Mouse (Mus musculus): ENCODE results near the gene Irs3. TPM values are rescaled to one million over a fixed set of nuclear protein-coding genes. Genes with fewer than 3 reads are reported as not detected.

Irs3 gene
- polyA plus RNA-seq, 1 experiment from 2014 or later, result 0.18 TPM

GRCm38 (mm10) chr5:137611245-137611602 lies 34.3 kb downstream of the Irs3 start:
- H3K4me2 ChIP-seq (replicated peaks), result peak overlapping the region; percentile 59
- H3K27me3 ChIP-seq (replicated peaks), result no peaks in the 10 kb centered on the region
- peak overlapping the region; percentile 28 for H3K9ac ChIP-seq
- H3K4me3 ChIP-seq (replicated peaks), result peak overlapping the region; percentile 37
- ATAC-seq, result peak; percentile 51; the same call in 1 of the 2 replicates
- 24% methylated on average over 6 of the region's 6 CpGs for WGBS
- peaks cover 54% of the 10 kb centered on the region for H3K4me1 ChIP-seq (replicated peaks)
- no peaks in the 10 kb centered on the region for H3K9me3 ChIP-seq
- H3K27ac ChIP-seq, result peak overlapping the region; percentile 90
- 0 out of 2 replicates have a peak, but pooled peaks cover 2% of the 10 kb centered on the region for H3K36me3 ChIP-seq

GRCm38 (mm10) chr5:137610548-137611244 lies 34.8 kb downstream of the Irs3 start:
- peaks cover 54% of the 10 kb centered on the region for H3K4me1 ChIP-seq (replicated peaks)

GRCm38 (mm10) chr5:137610056-137610455 lies 35.5 kb downstream of the Irs3 start:
- Histone ChIP-seq H3K9ac (peak overlapping the region; percentile 28), H3K4me2 (replicated peaks) (peak overlapping the region; percentile 59), H3K27me3 (replicated peaks) (no peaks in the 10 kb centered on the region), H3K4me3 (replicated peaks) (peak overlapping the region; percentile 37), H3K9me3 (no peaks in the 10 kb centered on the region), H3K36me3 (0 out of 2 replicates have a peak, but pooled peaks cover 8% of the 10 kb centered on the region), H3K27ac (peak overlapping the region; percentile 28; the same call in 1 of the 2 replicates), H3K4me1 (replicated peaks) (peaks cover 54% of the 10 kb centered on the region)
- 57% methylated on average over 4 of the region's 4 CpGs for WGBS
- ATAC-seq, result no peak

More at GRCm38 (mm10) chr5:137610548-137611244, 34.8 kb downstream of the Irs3 start:
- peak overlapping the region; percentile 28 for H3K9ac ChIP-seq
- ATAC-seq, result peak; percentile 44
- 0 out of 2 replicates have a peak, but pooled peaks cover 8% of the 10 kb centered on the region for H3K36me3 ChIP-seq
- peak overlapping the region; percentile 37 for H3K4me3 ChIP-seq (replicated peaks)
- peak overlapping the region; percentile 90 for H3K27ac ChIP-seq
- no peaks in the 10 kb centered on the region for H3K9me3 ChIP-seq
- no peaks in the 10 kb centered on the region for H3K27me3 ChIP-seq (replicated peaks)
- 11% methylated on average over 12 of the region's 12 CpGs for WGBS
- peak overlapping the region; percentile 59 for H3K4me2 ChIP-seq (replicated peaks)

GRCm38 (mm10) chr5:137609292-137609691 lies 36.2 kb downstream of the Irs3 start:
- Histone ChIP-seq H3K4me2 (replicated peaks) (peak overlapping the region; percentile 59), H3K9ac (no peak overlapping the region)
- 65% methylated on average over 3 of the region's 3 CpGs for WGBS

GRCm38 (mm10) chr5:137608654-137609190 lies 36.8 kb downstream of the Irs3 start:
- no peak for ATAC-seq
- Histone ChIP-seq H3K36me3 (0 out of 2 replicates have a peak, but pooled peaks cover 8% of the 10 kb centered on the region), H3K9ac (peak overlapping the region; percentile 28; the same call in 1 of the 2 replicates), H3K4me2 (replicated peaks) (peak overlapping the region; percentile 51), H3K27me3 (replicated peaks) (no peaks in the 10 kb centered on the region), H3K27ac (no peak overlapping the region), H3K4me1 (replicated peaks) (peaks cover 54% of the 10 kb centered on the region), H3K9me3 (no peaks in the 10 kb centered on the region), H3K4me3 (replicated peaks) (peak overlapping the region; percentile 14)
- WGBS, result 30% methylated on average over 23 of the region's 23 CpGs

More at GRCm38 (mm10) chr5:137609292-137609691, 36.2 kb downstream of the Irs3 start:
- Histone ChIP-seq H3K27ac (no peak overlapping the region), H3K27me3 (replicated peaks) (no peaks in the 10 kb centered on the region), H3K9me3 (no peaks in the 10 kb centered on the region), H3K4me1 (replicated peaks) (peaks cover 54% of the 10 kb centered on the region), H3K36me3 (0 out of 2 replicates have a peak, but pooled peaks cover 8% of the 10 kb centered on the region), H3K4me3 (replicated peaks) (no peak overlapping the region)
- ATAC-seq, result no peak

- 0 out of 2 replicates have a peak, but pooled peaks cover 8% of the 10 kb centered on the region for H3K36me3 ChIP-seq
- no peak for ATAC-seq
- H3K27ac ChIP-seq, result no peak overlapping the region
- peaks cover 48% of the 10 kb centered on the region for H3K4me1 ChIP-seq (replicated peaks)
- H3K9me3 ChIP-seq, result no peaks in the 10 kb centered on the region
- no peaks in the 10 kb centered on the region for H3K27me3 ChIP-seq (replicated peaks)
- 27% methylated on average over 26 of the region's 26 CpGs for WGBS
- H3K4me2 ChIP-seq (replicated peaks), result peak overlapping the region; percentile 51
- peak overlapping the region; percentile 14 for H3K4me3 ChIP-seq (replicated peaks)
- peak overlapping the region; percentile 28; the same call in 1 of the 2 replicates for H3K9ac ChIP-seq
Measured at GRCm38 (mm10) chr5:137607860-137608653, 37.5 kb downstream of the Irs3 start.

GRCm38 (mm10) chr5:137601365-137601729 lies 44.2 kb downstream of the Irs3 start:
- Histone ChIP-seq H3K27me3 (replicated peaks) (no peaks in the 10 kb centered on the region), H3K9me3 (no peaks in the 10 kb centered on the region), H3K4me1 (replicated peaks) (peaks cover 20% of the 10 kb centered on the region), H3K9ac (peak overlapping the region; percentile 65), H3K4me2 (replicated peaks) (peak overlapping the region; percentile 63), H3K4me3 (replicated peaks) (peak overlapping the region; percentile 66), H3K36me3 (0 out of 2 replicates have a peak, but pooled peaks cover 6% of the 10 kb centered on the region), H3K27ac (peak overlapping the region; percentile 65)
- 0% methylated on average over 22 of the region's 22 CpGs for WGBS
- no peak; the same call in 1 of the 2 replicates for ATAC-seq

- Histone ChIP-seq H3K27ac (peak within 1 kb of the TSS; percentile 85), H3K27me3 (replicated peaks) (no peaks in the 10 kb centered on the region), H3K9me3 (no peaks in the 10 kb centered on the region), H3K36me3 (0 out of 2 replicates have a peak, but pooled peaks cover under 1% of the 10 kb centered on the region), H3K4me3 (replicated peaks) (peak within 1 kb of the TSS; percentile 66), H3K9ac (peak within 1 kb of the TSS; percentile 86), H3K4me2 (replicated peaks) (peak within 1 kb of the TSS; percentile 93), H3K4me1 (replicated peaks) (peaks cover 20% of the 10 kb centered on the region)
- 0% methylated on average over 41 of the region's 41 CpGs for WGBS
- peak; percentile 96 for ATAC-seq
Measured at GRCm38 (mm10) chr5:137600619-137601364, 44.7 kb downstream of the Irs3 start, which contains the start of gene Mospd3. TSS of gene Mospd3 (minus strand) at chr5:137601058.

GRCm38 (mm10) chr5:137600281-137600618 lies 45.3 kb downstream of the Irs3 start:
- Histone ChIP-seq H3K27me3 (replicated peaks) (no peaks in the 10 kb centered on the region), H3K9ac (peak overlapping the region; percentile 86), H3K9me3 (no peaks in the 10 kb centered on the region), H3K36me3 (no peaks in the 10 kb centered on the region), H3K4me1 (replicated peaks) (peaks cover 20% of the 10 kb centered on the region), H3K4me2 (replicated peaks) (peak overlapping the region; percentile 93), H3K4me3 (replicated peaks) (peak overlapping the region; percentile 66), H3K27ac (peak overlapping the region; percentile 66)
- 1% methylated on average over 19 of the region's 19 CpGs for WGBS
- ATAC-seq, result peak; percentile 58

- WGBS, result 72% methylated on average over 9 of the region's 9 CpGs
- no peaks in the 10 kb centered on the region for H3K36me3 ChIP-seq
- H3K4me2 ChIP-seq (replicated peaks), result peak overlapping the region; percentile 93
- H3K27ac ChIP-seq, result peak overlapping the region; percentile 66
- H3K4me1 ChIP-seq (replicated peaks), result peaks cover 20% of the 10 kb centered on the region
- peak overlapping the region; percentile 66 for H3K4me3 ChIP-seq (replicated peaks)
- H3K9me3 ChIP-seq, result no peaks in the 10 kb centered on the region
- peak overlapping the region; percentile 86 for H3K9ac ChIP-seq
- no peaks in the 10 kb centered on the region for H3K27me3 ChIP-seq (replicated peaks)
- ATAC-seq, result no peak
Measured at GRCm38 (mm10) chr5:137599600-137599999, 45.9 kb downstream of the Irs3 start.

- Histone ChIP-seq H3K4me2 (replicated peaks) (no peak overlapping the region), H3K36me3 (no peaks in the 10 kb centered on the region), H3K9ac (no peak overlapping the region), H3K9me3 (no peaks in the 10 kb centered on the region), H3K4me3 (replicated peaks) (no peak overlapping the region), H3K4me1 (replicated peaks) (peaks cover 17% of the 10 kb centered on the region), H3K27me3 (replicated peaks) (no peaks in the 10 kb centered on the region), H3K27ac (no peak overlapping the region)
- ATAC-seq, result no peak
- WGBS, result 87% methylated on average over 2 of the region's 2 CpGs
Measured at GRCm38 (mm10) chr5:137598100-137598826, 47.3 kb downstream of the Irs3 start.
